Mouse (Mus musculus) splenic B cell, adult 2 months (primary cell): ENCODE measurements around the gene Gsc.
A peak's percentile ranks its signal among the peaks of the same experiment; 100 is the strongest.
"Not testable (repeated sequence)": the region's sequence is repeated elsewhere in the genome, so short reads cannot be mapped to it uniquely, and the experiment has no call there.

Source experiments
- DNase-seq: peaks from one replicate; pipeline ENCODE4 v3.0.0-alpha.2; 2011; ENCODE audit warnings: low read depth, low spot score
- H3K27me3 ChIP-seq: 2 replicates; pipeline ENCODE4 v1.6.1; 2012; ENCODE audit warnings: mild to moderate bottlenecking, low read length, moderate library complexity, mixed read lengths; ENCODE audit not compliant: control insufficient read depth, poor library complexity, insufficient read depth, severe bottlenecking
- H3K36me3 ChIP-seq: 2 replicates; pipeline ENCODE4 v1.6.1; 2012; ENCODE audit warnings: mild to moderate bottlenecking, low read length, moderate library complexity, mixed read lengths; ENCODE audit not compliant: control insufficient read depth, poor library complexity, insufficient read depth, severe bottlenecking

Gene Gsc

GRCm38 (mm10) chr12:104471351-104472217 is 1.5 kb downstream of the Gsc start:
- Histone ChIP-seq H3K36me3 (no peaks in the 10 kb centered on the region), H3K27me3 (no peaks in the 10 kb centered on the region)
- DNase-seq = no peak

- Histone ChIP-seq H3K27me3 (no peaks in the 10 kb centered on the region), H3K36me3 (no peaks in the 10 kb centered on the region)
- no peak for DNase-seq
Observed at GRCm38 (mm10) chr12:104470646-104471045, 2.5 kb downstream of the Gsc start.

GRCm38 (mm10) chr12:104468783-104469182 is 4.3 kb downstream of the Gsc start:
- Histone ChIP-seq H3K36me3 (no peaks in the 10 kb centered on the region), H3K27me3 (no peaks in the 10 kb centered on the region)
- DNase-seq = no peak

- no peak for DNase-seq
- no peaks in the 10 kb centered on the region for H3K27me3 ChIP-seq
- H3K36me3 ChIP-seq = no peaks in the 10 kb centered on the region
Observed at GRCm38 (mm10) chr12:104467372-104467771, 5.8 kb downstream of the Gsc start.

GRCm38 (mm10) chr12:104466930-104467329 is 6.2 kb downstream of the Gsc start:
- Histone ChIP-seq H3K27me3 (no peaks in the 10 kb centered on the region), H3K36me3 (no peaks in the 10 kb centered on the region)

GRCm38 (mm10) chr12:104461372-104461771 is 11.8 kb downstream of the Gsc start:
- Histone ChIP-seq H3K27me3 (no peaks in the 10 kb centered on the region; the same call in 1 of the 2 replicates), H3K36me3 (no peaks in the 10 kb centered on the region)
- DNase-seq = no peak

More at GRCm38 (mm10) chr12:104466930-104467329, 6.2 kb downstream of the Gsc start:
- DNase-seq = no peak

GRCm38 (mm10) chr12:104459377-104459776 is 13.8 kb downstream of the Gsc start:
- no peak for DNase-seq
- H3K36me3 ChIP-seq = no peaks in the 10 kb centered on the region
- no peaks in the 10 kb centered on the region; the same call in 1 of the 2 replicates for H3K27me3 ChIP-seq

GRCm38 (mm10) chr12:104453002-104453401 is 20.1 kb downstream of the Gsc start:
- no peak for DNase-seq
- H3K27me3 ChIP-seq = no peaks in the 10 kb centered on the region
- no peaks in the 10 kb centered on the region for H3K36me3 ChIP-seq

- no peak for DNase-seq
- Histone ChIP-seq H3K27me3 (no peaks in the 10 kb centered on the region), H3K36me3 (no peaks in the 10 kb centered on the region)
Observed at GRCm38 (mm10) chr12:104450257-104450656, 22.9 kb downstream of the Gsc start.

GRCm38 (mm10) chr12:104448099-104448498 is 25.0 kb downstream of the Gsc start:
- DNase-seq = peak; percentile 23
- Histone ChIP-seq H3K36me3 (no peaks in the 10 kb centered on the region), H3K27me3 (no peaks in the 10 kb centered on the region)

GRCm38 (mm10) chr12:104447056-104447455 is 26.1 kb downstream of the Gsc start:
- not testable (repeated sequence) for H3K27me3 ChIP-seq, DNase-seq, H3K36me3 ChIP-seq

GRCm38 (mm10) chr12:104443716-104444115 is 29.4 kb downstream of the Gsc start:
- Histone ChIP-seq H3K36me3 (no peaks in the 10 kb centered on the region), H3K27me3 (no peaks in the 10 kb centered on the region)
- DNase-seq = no peak

- DNase-seq = peak; percentile 43
- Histone ChIP-seq H3K36me3 (no peaks in the 10 kb centered on the region), H3K27me3 (no peaks in the 10 kb centered on the region)
Observed at GRCm38 (mm10) chr12:104440087-104440760, 32.9 kb downstream of the Gsc start.

GRCm38 (mm10) chr12:104433951-104434735 is 39.0 kb downstream of the Gsc start:
- no peaks in the 10 kb centered on the region for H3K36me3 ChIP-seq
- no peak for DNase-seq

More at GRCm38 (mm10) chr12:104433951-104434735, 39.0 kb downstream of the Gsc start:
- no peaks in the 10 kb centered on the region; the same call in 1 of the 2 replicates for H3K27me3 ChIP-seq
